Mouse (Mus musculus) liver, adult 2 months (tissue): ENCODE measurements at regions not wholly inside any gene's neighbourhood (a gene's known extent, or its start where the extent isn't known, plus 50 kb on each side); places are given as distances from the start of the nearest gene placed in this dataset.

Experiments
- DNase-seq: peaks from one replicate; pipeline ENCODE4 v3.0.0-alpha.2; 2011; ENCODE audit warnings: low read depth, low spot score; ENCODE audit errors: extremely low read depth
- H3K27ac ChIP-seq: fragments of 200-500 bp; replicated peaks from 2 replicates; pipeline ENCODE4 v1.5.1; 2012; ENCODE audit warnings: low read depth, mild to moderate bottlenecking, control low read depth, inconsistent platforms, low read length; ENCODE audit not compliant: insufficient read depth
- H3K27me3 ChIP-seq: fragments of 200-500 bp; 2 replicates; pipeline ENCODE4 v1.6.1; 2012; ENCODE audit warnings: mild to moderate bottlenecking, moderate library complexity, low read length, inconsistent platforms; ENCODE audit not compliant: control insufficient read depth, insufficient read depth
- H3K36me3 ChIP-seq: fragments of 200-500 bp; 2 replicates; pipeline ENCODE4 v1.6.1; 2012; ENCODE audit warnings: low read length, inconsistent platforms; ENCODE audit not compliant: control insufficient read depth, insufficient read depth
- H3K4me1 ChIP-seq: fragments of 200-500 bp; 2 replicates; pipeline ENCODE4 v1.6.1; 2011; ENCODE audit warnings: low read length; ENCODE audit not compliant: control insufficient read depth, insufficient read depth
- H3K4me3 ChIP-seq: fragments of 200-500 bp; 2 replicates; pipeline ENCODE4 v1.5.1; 2011; ENCODE audit warnings: low read depth, mild to moderate bottlenecking, control low read depth, low read length, moderate library complexity; ENCODE audit not compliant: insufficient read depth
- H3K79me2 ChIP-seq: fragments of 200-500 bp; 2 replicates; pipeline ENCODE4 v1.6.1; 2012; ENCODE audit warnings: inconsistent platforms, mild to moderate bottlenecking, low read length, moderate library complexity; ENCODE audit not compliant: control insufficient read depth, insufficient read depth
- H3K9ac ChIP-seq: fragments of 200-500 bp; 2 replicates; pipeline ENCODE4 v1.6.1; 2012; ENCODE audit warnings: low read depth, mild to moderate bottlenecking, control low read depth, inconsistent platforms, low read length
- CTCF ChIP-seq: fragments of 200-500 bp; IDR thresholded peaks from 2 replicates; pipeline ENCODE4 v1.5.1; 2011; ENCODE audit warnings: low read depth, low read length, control low read depth
- POLR2A ChIP-seq: fragments of 200-500 bp; IDR thresholded peaks from 2 replicates; pipeline ENCODE4 v1.6.1; 2011; ENCODE audit warnings: low read length, control low read depth; ENCODE audit not compliant: insufficient read depth; ENCODE audit errors: extremely low read depth
- WGBS: fragments of 180-500 bp; shearing (Covaris S2); methylation state at CpG from one replicate; pipeline ENCODE4 v1.1.7; 2018; 5-methylcytosine and 5-hydroxymethylcytosine counted together

DNA sequence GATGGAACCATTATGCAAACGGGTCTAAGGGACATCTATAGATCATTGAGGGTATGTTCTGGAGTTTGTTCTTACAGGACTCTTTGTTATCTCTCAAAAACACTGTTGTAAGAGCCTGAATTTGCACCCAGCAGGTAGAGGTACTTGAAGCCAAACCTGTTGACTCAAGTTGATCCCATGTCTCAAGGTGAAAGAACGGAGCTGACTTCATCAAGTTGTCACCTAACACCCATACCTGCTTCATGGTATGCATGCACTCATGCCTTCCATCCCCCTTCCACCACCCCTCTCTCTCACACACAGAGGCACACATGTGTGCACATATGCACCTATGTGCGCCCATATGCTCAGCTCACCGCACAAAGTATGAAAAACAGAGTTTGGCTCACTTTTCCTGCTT lies 189.0 kb downstream of the Ttll7 start:
- 87% methylated on average over 4 of the region's 4 CpGs for WGBS
- Histone ChIP-seq H3K27me3 (no peaks in the 10 kb centered on the region), H3K4me3 (no peak overlapping the region), H3K79me2 (no peaks in the 10 kb centered on the region), H3K27ac (no peak overlapping the region), H3K9ac (no peak overlapping the region), H3K4me1 (no peaks in the 10 kb centered on the region), H3K36me3 (no peaks in the 10 kb centered on the region)
- DNase-seq = no peak
- TF ChIP-seq POLR2A (no peak), CTCF (no peak)

DNA sequence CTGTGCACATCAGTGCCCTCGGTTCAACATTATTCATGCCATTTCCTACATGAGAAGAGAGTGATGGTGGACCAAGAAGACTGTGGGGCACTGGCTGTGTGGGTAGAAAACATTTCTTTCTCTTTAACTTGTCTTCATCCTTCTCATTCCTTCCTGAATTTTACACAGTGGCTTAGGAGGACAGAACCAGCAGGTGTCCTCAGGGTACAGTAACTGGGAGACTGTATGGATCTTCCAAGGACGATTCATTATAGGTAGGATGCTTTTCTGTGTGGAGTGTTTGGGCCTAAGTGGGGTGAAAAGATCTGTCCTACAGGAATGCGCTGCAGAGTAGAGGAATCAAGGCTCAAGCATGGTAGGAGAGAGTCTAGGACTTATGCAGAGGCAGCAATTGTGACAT lies 190.7 kb downstream of the Ttll7 start:
- Histone ChIP-seq H3K27me3 (no peaks in the 10 kb centered on the region), H3K4me1 (no peaks in the 10 kb centered on the region), H3K79me2 (no peaks in the 10 kb centered on the region), H3K36me3 (no peaks in the 10 kb centered on the region), H3K27ac (no peak overlapping the region), H3K9ac (no peak overlapping the region), H3K4me3 (no peak overlapping the region)
- 70% methylated on average over 3 of the region's 3 CpGs for WGBS
- TF ChIP-seq CTCF = no peak
- no peak for TF ChIP-seq POLR2A
- DNase-seq = no peak

DNA sequence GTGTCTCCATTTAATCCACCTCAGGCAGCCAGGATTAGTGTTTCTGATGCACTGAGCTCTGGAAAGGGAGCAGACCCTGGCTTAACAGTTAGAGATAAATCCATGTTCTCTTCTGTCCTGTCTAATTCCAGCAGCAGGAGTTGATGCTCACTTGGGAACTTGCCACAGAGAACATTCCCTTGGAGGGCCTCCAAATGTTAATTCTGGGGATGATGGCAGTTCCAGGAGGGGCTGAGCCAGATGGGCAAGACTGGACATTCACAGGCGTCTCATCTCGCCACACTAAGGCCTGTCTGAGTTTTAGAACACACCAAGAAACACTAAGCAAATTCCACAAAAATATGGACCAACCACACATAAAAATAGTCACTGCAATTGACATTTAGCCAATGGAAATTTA lies 194.5 kb downstream of the Ttll7 start:
- DNase-seq = no peak
- Histone ChIP-seq H3K9ac (no peak overlapping the region), H3K4me3 (no peak overlapping the region), H3K27me3 (0 out of 2 replicates have a peak, but pooled peaks cover 2% of the 10 kb centered on the region), H3K36me3 (no peaks in the 10 kb centered on the region), H3K27ac (no peak overlapping the region), H3K4me1 (no peaks in the 10 kb centered on the region), H3K79me2 (no peaks in the 10 kb centered on the region)
- 73% methylated on average over 2 of the region's 2 CpGs for WGBS
- no peak for TF ChIP-seq CTCF
- no peak for TF ChIP-seq POLR2A

DNA sequence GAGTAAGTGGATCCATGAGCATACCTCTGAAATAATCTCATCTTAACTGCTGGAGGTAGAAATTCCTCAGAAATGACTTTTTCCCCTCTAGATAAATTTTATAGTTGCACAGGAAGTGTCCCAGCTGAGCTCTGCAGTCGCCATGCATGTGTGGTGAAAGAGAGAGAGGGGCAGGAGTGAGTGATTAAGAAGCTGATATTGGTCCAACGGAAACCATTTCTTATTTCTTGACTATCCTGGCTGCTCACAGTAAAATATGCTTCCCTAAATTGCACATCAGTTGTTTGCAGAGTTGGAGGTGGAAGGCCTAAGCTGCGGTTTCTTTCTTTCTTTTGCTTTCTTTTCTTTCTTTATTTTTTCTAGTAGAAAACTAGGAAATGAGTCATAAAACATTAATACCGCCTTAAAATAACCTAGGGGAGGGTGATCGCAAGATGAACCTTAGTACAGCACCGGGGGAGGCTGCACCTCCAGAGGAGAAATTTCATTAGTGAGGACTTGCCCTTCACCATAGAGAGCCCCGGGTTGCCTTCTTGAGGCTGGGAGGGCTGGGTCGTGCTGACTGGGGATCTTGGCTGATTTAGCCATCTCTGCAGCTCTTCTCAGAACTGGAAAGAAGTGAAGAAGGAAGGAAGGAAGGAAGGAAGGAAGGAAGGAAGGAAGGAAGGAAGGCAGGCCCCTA lies 202.1 kb downstream of the Ttll7 start:
- Histone ChIP-seq H3K9ac (no peak overlapping the region), H3K36me3 (no peaks in the 10 kb centered on the region), H3K27me3 (peaks cover 2% of the 10 kb centered on the region; the same call in 1 of the 2 replicates), H3K27ac (no peak overlapping the region), H3K79me2 (no peaks in the 10 kb centered on the region), H3K4me1 (no peaks in the 10 kb centered on the region), H3K4me3 (no peak overlapping the region)
- no peak for DNase-seq
- TF ChIP-seq CTCF = no peak
- TF ChIP-seq POLR2A = no peak
- 78% methylated on average over 8 of the region's 8 CpGs for WGBS

DNA sequence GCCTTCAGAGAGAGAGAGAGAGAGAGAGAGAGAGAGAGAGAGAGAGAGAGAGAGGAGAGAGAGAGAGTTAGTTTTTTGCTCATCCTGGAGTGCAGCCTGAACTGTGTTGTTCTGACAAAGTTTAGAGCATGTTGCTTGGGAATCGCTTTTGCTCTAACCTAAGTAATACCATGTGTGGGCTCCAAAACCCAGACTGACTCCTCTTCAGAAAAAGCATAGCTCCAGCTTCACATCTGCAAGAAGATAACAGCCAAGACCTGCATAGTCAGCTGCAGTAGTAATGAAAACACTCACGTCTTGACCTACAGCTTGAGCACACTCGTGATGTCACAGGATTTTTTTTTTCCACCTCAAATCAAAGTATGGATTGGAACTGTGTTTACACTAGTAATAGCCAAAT lies 205.7 kb downstream of the Ttll7 start:
- no peaks in the 10 kb centered on the region for H3K79me2 ChIP-seq
- H3K27me3 ChIP-seq = no peaks in the 10 kb centered on the region; the same call in 1 of the 2 replicates
- no peaks in the 10 kb centered on the region for H3K36me3 ChIP-seq
- WGBS = 71% methylated on average over 3 of the region's 3 CpGs
- no peak overlapping the region for H3K27ac ChIP-seq
- no peak overlapping the region for H3K9ac ChIP-seq
- TF ChIP-seq CTCF = no peak
- TF ChIP-seq POLR2A = no peak
- H3K4me3 ChIP-seq = no peak overlapping the region
- H3K4me1 ChIP-seq = no peaks in the 10 kb centered on the region
- no peak for DNase-seq

DNA sequence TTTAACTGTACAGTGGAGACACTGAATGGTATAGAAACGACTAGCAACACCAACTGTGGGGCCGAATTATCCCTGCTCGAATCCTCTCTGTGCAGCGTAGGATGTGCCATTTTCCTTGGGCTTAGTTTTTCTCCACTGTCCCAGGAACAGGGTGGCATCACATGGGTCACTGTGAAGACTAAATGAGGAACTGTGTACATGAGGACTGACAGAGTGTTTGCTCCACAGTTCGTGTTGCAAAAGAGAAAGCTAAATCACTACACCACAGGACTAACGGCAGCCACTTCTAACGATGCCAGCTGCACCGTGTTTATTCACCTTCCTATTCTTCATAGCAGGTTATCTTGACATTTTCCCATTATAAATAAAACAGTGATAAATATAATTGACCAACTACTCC lies 208.5 kb downstream of the Ttll7 start:
- no peak for DNase-seq
- Histone ChIP-seq H3K27ac (no peak overlapping the region), H3K4me3 (no peak overlapping the region), H3K27me3 (no peaks in the 10 kb centered on the region; the same call in 1 of the 2 replicates), H3K9ac (no peak overlapping the region), H3K79me2 (no peaks in the 10 kb centered on the region), H3K4me1 (no peaks in the 10 kb centered on the region), H3K36me3 (no peaks in the 10 kb centered on the region)
- TF ChIP-seq POLR2A (no peak), CTCF (no peak)
- WGBS = 83% methylated on average over 8 of the region's 8 CpGs
